Mouse (Mus musculus): Measurements from ENCODE around the gene Inpp5d. TPM values are rescaled to one million over a fixed set of nuclear protein-coding genes. Genes with fewer than 3 reads are reported as not detected.
A peak's percentile ranks its signal among the peaks of the same experiment; 100 is the strongest.

Inpp5d gene
- polyA plus RNA-seq (2015; fragmentation: Nextera tagmentation; extraction: Ambion mirVana), result 3.2 and 3.5 TPM in 2 replicates

DNA sequence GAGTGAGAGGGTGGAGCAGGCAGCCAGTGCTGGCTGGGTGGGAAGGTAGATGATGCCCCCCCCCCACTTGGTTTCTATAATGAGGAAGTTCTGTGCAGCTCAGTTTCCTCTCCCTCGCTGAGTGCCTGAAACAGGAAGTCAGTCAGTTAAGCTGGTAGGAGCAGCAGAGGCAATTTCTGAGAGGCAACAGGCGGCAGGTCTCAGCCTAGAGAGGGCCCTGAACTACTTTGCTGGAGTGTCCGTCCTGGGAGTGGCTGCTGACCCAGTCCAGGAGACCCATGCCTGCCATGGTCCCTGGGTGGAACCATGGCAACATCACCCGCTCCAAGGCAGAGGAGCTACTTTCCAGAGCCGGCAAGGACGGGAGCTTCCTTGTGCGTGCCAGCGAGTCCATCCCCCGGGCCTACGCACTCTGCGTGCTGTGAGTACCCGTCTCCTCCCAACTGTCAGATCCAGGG is at the start of gene Inpp5d:
TSS of gene Inpp5d (plus strand) at position 102 of the 458 bp plus-strand sequence.
- H3K4me3 ChIP-seq, result no peak within 1 kb of the TSS
- H3K36me3 ChIP-seq (ENCODE audit: poor library complexity, severe bottlenecking), result no peaks in the 10 kb centered on the region
- 86% methylated on average over 12 of the region's 12 CpGs for WGBS
- no peak within 1 kb of the TSS for H3K27ac ChIP-seq
- H3K4me2 ChIP-seq, result no peak within 1 kb of the TSS
- ATAC-seq, result no peak
- H3K4me1 ChIP-seq, result no peaks in the 10 kb centered on the region
- H3K9ac ChIP-seq, result no peak within 1 kb of the TSS
- no peaks in the 10 kb centered on the region for H3K9me3 ChIP-seq (replicated peaks)
- H3K27me3 ChIP-seq, result no peaks in the 10 kb centered on the region

DNA sequence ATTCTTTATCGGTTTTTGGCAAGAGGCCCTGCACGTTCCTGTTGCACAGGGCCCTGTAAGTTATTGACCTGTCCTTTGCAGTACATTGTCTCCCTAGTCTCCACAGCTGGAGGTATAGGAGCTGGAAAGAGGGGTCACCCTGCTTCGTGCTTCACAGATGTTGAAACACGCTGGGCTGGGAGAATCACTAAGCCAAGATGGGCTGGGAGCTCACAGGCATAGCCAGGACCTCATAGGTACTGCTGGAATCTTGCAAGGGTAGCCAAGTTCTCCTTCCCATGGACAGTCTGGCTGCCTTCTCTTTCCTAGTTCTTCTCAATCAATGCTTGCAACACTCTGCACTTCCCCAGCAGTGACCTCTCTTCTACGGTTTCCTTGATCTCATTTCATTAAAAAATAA is 46.9 kb upstream of the Inpp5d start:
- H3K9ac ChIP-seq, result no peak overlapping the region
- peaks cover 18% of the 10 kb centered on the region for H3K4me1 ChIP-seq
- 86% methylated on average over 5 of the region's 5 CpGs for WGBS

DNA sequence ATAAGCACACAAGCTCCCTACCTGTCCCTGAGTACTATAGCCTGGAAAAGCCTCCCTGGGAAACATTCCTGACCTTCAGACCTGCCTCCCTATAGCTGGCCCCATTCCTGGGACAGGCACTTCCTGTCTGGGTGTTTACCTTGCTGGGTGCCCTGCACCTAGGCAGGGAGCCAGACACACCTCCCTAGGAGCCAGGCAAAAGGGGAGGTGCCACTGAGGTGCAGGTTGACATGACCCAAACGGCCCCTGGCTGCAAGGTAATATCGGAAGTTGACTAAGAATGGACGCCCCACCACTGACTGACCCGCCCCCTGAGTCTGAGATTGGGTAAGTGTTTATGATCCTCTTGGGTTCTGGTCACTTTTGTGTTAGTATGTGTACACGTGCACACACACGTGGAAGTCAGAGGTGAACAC is 46.3 kb upstream of the Inpp5d start, which contains the start of gene Ngef:
TSS of gene Ngef (minus strand) at position 71 of the 416 bp plus-strand sequence.
- Histone ChIP-seq H3K27ac (peak within 1 kb of the TSS; percentile 46; the same call in 1 of the 2 replicates), H3K9me3 (replicated peaks) (no peaks in the 10 kb centered on the region; the same call in 1 of the 2 replicates), H3K4me3 (no peak within 1 kb of the TSS), H3K9ac (no peak within 1 kb of the TSS), H3K4me2 (no peak within 1 kb of the TSS), H3K36me3 (ENCODE audit: poor library complexity, severe bottlenecking) (no peaks in the 10 kb centered on the region), H3K27me3 (no peaks in the 10 kb centered on the region), H3K4me1 (peaks cover 18% of the 10 kb centered on the region)
- ATAC-seq, result peak; percentile 59
- 83% methylated on average over 6 of the region's 6 CpGs for WGBS

More for the DNA sequence above, 46.9 kb upstream of the Inpp5d start:
- H3K27me3 ChIP-seq, result no peaks in the 10 kb centered on the region
- H3K4me3 ChIP-seq, result no peak overlapping the region
- no peak overlapping the region for H3K4me2 ChIP-seq
- ATAC-seq, result no peak
- H3K36me3 ChIP-seq (ENCODE audit: poor library complexity, severe bottlenecking), result no peaks in the 10 kb centered on the region
- no peak overlapping the region for H3K27ac ChIP-seq
- no peaks in the 10 kb centered on the region; the same call in 1 of the 2 replicates for H3K9me3 ChIP-seq (replicated peaks)

DNA sequence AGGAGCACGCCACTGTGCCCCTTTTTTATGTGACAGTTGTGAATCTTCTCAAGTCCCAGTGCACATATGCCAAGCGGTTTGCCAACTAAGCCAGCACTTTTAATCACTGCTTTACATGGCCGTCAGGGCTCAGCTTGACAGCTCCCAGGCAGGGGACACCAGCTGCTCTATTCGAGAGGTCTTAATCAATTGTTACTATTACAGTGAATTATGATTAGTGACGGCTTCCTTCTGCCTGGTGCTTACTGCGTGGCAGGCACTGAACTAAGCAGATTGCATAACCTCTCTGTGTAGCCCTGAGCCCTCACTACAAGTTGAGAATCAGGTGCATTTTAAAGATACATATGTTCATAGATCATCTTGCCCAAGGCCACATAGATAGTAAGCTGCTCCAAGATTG is 45.8 kb upstream of the Inpp5d start:
- ATAC-seq, result peak; percentile 92
- peaks cover 18% of the 10 kb centered on the region for H3K4me1 ChIP-seq
- H3K36me3 ChIP-seq (ENCODE audit: poor library complexity, severe bottlenecking), result no peaks in the 10 kb centered on the region
- no peak overlapping the region for H3K4me3 ChIP-seq
- peak overlapping the region; percentile 46; the same call in 1 of the 2 replicates for H3K27ac ChIP-seq
- 27% methylated on average over 6 of the region's 6 CpGs for WGBS
- no peak overlapping the region for H3K9ac ChIP-seq
- no peaks in the 10 kb centered on the region for H3K27me3 ChIP-seq
- no peak overlapping the region for H3K4me2 ChIP-seq
- no peaks in the 10 kb centered on the region for H3K9me3 ChIP-seq (replicated peaks)

DNA sequence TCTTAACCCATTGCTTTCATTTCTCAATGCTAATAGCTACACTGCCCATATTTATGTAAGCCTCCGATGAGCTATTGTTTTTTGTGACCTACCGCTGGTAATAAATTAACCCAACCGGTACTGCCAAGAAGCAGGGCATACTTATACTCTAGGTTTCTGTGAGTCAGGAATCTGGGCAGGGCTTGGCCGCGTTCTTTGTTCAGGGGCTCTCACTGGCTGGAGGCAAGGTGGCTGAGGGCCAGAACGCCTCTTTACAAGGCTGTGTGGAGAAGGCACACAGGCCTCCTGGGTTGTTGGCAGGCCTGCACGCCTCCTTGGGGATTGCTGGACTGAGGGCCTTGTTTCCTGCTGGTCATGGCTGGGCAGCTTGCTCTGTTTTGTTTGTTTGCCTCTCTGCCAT is 45.3 kb upstream of the Inpp5d start:
- no peaks in the 10 kb centered on the region for H3K9me3 ChIP-seq (replicated peaks)
- 57% methylated on average over 7 of the region's 7 CpGs for WGBS
- H3K27ac ChIP-seq, result peak overlapping the region; percentile 46; the same call in 1 of the 2 replicates
- peaks cover 18% of the 10 kb centered on the region for H3K4me1 ChIP-seq
- no peak overlapping the region for H3K4me3 ChIP-seq
- peak; percentile 87 for ATAC-seq
- no peaks in the 10 kb centered on the region for H3K36me3 ChIP-seq (ENCODE audit: poor library complexity, severe bottlenecking)
- no peaks in the 10 kb centered on the region for H3K27me3 ChIP-seq
- H3K9ac ChIP-seq, result no peak overlapping the region
- H3K4me2 ChIP-seq, result no peak overlapping the region

DNA sequence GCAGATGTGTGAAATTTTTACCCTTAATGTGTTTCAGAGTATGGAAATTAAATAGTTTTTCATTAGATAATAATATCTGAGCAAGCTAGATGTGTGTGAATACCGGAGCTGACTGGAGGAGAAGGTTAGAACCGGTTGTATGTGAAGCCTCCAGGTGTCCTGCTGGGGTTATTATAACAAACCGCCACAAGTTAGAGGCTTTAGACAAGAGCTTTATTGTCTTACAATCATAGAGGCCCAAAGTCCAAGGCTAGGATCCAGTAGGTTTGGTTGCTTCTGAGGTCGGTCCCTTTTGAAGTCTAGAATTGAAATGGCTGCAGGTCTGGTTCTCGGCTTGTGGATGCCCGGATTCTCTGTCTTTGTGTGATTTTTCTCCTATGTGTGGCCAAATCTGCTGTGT is 41.1 kb upstream of the Inpp5d start:
- no peak for ATAC-seq
- no peak overlapping the region for H3K27ac ChIP-seq
- no peaks in the 10 kb centered on the region for H3K9me3 ChIP-seq (replicated peaks)
- H3K36me3 ChIP-seq (ENCODE audit: poor library complexity, severe bottlenecking), result no peaks in the 10 kb centered on the region
- H3K4me2 ChIP-seq, result no peak overlapping the region
- H3K4me1 ChIP-seq, result peaks cover 15% of the 10 kb centered on the region
- no peaks in the 10 kb centered on the region for H3K27me3 ChIP-seq
- H3K4me3 ChIP-seq, result no peak overlapping the region
- no peak overlapping the region for H3K9ac ChIP-seq
- 84% methylated on average over 6 of the region's 6 CpGs for WGBS

DNA sequence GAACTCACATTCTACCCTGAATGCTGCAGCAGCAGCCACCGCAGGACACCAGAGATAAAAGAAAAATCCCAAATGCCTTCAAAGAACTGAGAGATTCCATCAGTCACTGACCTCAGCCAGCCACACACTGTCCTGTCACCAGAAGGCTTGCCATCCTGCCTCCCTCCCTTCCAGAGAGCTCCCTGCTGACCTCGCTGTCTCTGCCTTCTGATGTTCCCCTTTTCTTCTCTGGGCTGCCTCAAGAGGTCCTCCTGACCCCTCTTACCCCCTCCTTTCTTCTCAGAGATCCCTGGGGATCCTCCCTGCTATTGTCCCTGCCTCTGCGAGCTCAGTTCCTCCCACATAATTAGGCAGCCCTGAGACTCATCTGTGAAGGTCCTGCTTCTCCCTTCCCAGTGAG is 39.3 kb upstream of the Inpp5d start:
- WGBS, result 3% methylated on average over 3 of the region's 3 CpGs
- H3K9me3 ChIP-seq (replicated peaks), result no peaks in the 10 kb centered on the region
- H3K27ac ChIP-seq, result no peak overlapping the region
- no peaks in the 10 kb centered on the region for H3K36me3 ChIP-seq (ENCODE audit: poor library complexity, severe bottlenecking)
- peak; percentile 33; the same call in 1 of the 2 replicates for ATAC-seq
- no peak overlapping the region for H3K4me2 ChIP-seq
- H3K4me1 ChIP-seq, result no peaks in the 10 kb centered on the region
- H3K27me3 ChIP-seq, result no peaks in the 10 kb centered on the region
- no peak overlapping the region for H3K4me3 ChIP-seq
- no peak overlapping the region for H3K9ac ChIP-seq

DNA sequence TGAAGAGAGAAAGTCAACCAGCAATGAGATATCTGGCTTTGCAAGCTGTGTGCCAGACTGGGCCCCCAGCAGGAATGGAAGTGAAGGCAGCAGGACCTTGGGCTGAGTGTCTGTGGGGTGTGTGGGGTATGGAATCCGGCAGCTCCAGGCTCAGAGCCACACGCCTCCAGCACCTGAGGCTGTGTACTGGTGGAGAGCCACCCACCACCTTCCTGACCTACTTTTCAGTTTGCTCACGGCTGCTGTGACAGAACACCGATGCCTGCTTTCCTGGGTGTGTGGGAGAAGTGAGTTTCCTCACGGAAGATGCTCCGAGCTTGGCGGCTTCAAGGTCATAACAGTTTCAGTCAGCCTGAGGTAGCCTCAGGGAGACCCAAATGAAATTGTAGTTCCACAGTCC is 30.9 kb upstream of the Inpp5d start:
- Histone ChIP-seq H3K27ac (no peak overlapping the region), H3K36me3 (ENCODE audit: poor library complexity, severe bottlenecking) (no peaks in the 10 kb centered on the region), H3K9me3 (replicated peaks) (no peaks in the 10 kb centered on the region), H3K27me3 (no peaks in the 10 kb centered on the region), H3K9ac (no peak overlapping the region), H3K4me3 (no peak overlapping the region), H3K4me2 (no peak overlapping the region), H3K4me1 (no peaks in the 10 kb centered on the region)
- ATAC-seq, result no peak
- WGBS, result 91% methylated on average over 7 of the region's 7 CpGs

DNA sequence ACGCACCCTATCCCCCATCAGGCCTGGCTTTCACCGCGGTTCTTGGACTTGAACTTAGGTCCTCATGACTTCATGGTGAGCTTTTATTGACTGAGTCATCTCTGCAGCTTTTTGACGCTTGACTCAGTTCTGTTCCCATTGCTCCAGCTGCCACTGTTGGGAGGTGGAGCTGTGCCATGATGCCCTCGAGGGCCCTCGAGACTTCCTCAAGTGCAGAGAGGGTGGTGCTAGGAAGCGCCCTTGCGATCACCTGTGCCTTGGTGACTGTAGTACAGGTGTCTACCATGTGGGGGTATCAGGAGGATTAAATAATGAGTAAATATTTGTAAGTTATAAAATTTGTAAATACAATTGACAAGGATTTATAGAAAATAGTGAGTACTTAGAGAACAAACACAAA is 30.1 kb upstream of the Inpp5d start:
- no peaks in the 10 kb centered on the region for H3K36me3 ChIP-seq (ENCODE audit: poor library complexity, severe bottlenecking)
- H3K9me3 ChIP-seq (replicated peaks), result no peaks in the 10 kb centered on the region
- no peak for ATAC-seq
- H3K27ac ChIP-seq, result no peak overlapping the region
- no peak overlapping the region for H3K4me2 ChIP-seq
- H3K27me3 ChIP-seq, result no peaks in the 10 kb centered on the region
- no peaks in the 10 kb centered on the region for H3K4me1 ChIP-seq
- no peak overlapping the region for H3K4me3 ChIP-seq
- 90% methylated on average over 8 of the region's 8 CpGs for WGBS
- H3K9ac ChIP-seq, result no peak overlapping the region

DNA sequence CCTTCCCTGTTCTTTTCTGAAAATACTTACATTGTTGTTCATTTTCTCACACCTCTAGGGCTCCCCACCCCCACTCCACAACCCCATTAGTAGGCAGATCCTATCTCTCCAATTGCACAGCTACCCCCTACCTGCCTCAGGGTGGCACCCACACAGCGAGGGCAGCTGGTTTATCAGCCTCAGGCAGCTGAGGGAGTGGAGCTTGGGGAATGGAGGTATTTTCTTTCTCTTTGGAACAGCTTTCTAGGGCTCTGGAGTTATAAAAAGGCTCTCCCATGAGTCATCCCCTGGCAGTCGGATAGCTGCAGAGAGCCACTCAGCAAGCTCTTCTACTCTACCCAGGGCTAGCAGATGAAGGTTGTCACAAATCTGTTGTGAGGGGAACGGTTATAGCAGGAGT is 25.9 kb upstream of the Inpp5d start:
- no peaks in the 10 kb centered on the region for H3K27me3 ChIP-seq
- H3K4me2 ChIP-seq, result no peak overlapping the region
- no peaks in the 10 kb centered on the region for H3K36me3 ChIP-seq (ENCODE audit: poor library complexity, severe bottlenecking)
- no peak overlapping the region for H3K4me3 ChIP-seq
- H3K9ac ChIP-seq, result no peak overlapping the region
- no peaks in the 10 kb centered on the region for H3K4me1 ChIP-seq
- no peaks in the 10 kb centered on the region for H3K9me3 ChIP-seq (replicated peaks)
- WGBS, result 83% methylated on average over 3 of the region's 3 CpGs
- H3K27ac ChIP-seq, result no peak overlapping the region
- ATAC-seq, result no peak

DNA sequence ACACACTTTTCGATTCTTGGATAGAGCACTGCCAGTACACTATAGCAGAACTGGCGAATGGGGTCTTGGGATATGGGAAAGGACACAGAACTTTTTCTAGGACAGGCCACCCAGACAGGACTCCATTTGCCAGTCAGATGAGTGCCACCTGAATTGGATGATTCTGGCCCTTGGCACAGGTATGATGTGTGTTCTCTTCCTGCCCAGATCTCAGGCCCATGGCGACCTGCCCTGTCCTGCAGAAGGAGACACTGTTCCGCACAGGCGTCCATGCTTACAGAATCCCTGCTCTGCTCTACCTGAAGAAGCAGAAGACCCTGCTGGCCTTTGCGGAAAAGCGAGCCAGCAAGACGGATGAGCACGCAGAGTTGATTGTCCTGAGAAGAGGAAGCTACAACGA is 25.4 kb upstream of the Inpp5d start:
- Histone ChIP-seq H3K27ac (no peak overlapping the region), H3K4me3 (no peak overlapping the region), H3K27me3 (no peaks in the 10 kb centered on the region), H3K4me1 (no peaks in the 10 kb centered on the region), H3K4me2 (no peak overlapping the region), H3K9ac (no peak overlapping the region), H3K9me3 (replicated peaks) (no peaks in the 10 kb centered on the region), H3K36me3 (ENCODE audit: poor library complexity, severe bottlenecking) (no peaks in the 10 kb centered on the region)
- ATAC-seq, result no peak
- WGBS, result 94% methylated on average over 10 of the region's 10 CpGs

DNA sequence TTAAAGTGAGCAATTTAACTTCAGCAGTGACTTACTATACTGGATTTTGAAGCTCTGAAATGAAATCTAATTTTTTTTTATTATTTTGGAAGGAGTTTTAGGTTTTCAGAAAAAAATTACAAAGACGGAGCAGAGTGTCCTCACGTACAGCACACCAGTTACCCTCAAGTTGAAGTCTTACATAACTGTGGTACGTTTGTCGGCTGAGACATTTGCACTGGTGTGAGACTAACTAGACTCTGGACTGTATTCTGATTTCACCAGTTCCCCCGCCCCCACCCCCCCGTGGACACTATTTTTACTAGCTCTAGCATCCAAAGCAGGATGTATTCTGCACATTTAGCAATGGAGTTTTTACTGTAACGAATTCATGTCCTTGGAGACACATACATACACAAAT is 19.6 kb upstream of the Inpp5d start:
- no peaks in the 10 kb centered on the region for H3K27me3 ChIP-seq
- ATAC-seq, result no peak
- H3K36me3 ChIP-seq (ENCODE audit: poor library complexity, severe bottlenecking), result no peaks in the 10 kb centered on the region
- no peak overlapping the region for H3K4me2 ChIP-seq
- 0 out of 2 replicates have a peak, but pooled peaks cover 4% of the 10 kb centered on the region for H3K4me1 ChIP-seq
- WGBS, result 84% methylated on average over 7 of the region's 7 CpGs
- no peak overlapping the region for H3K4me3 ChIP-seq
- H3K9ac ChIP-seq, result no peak overlapping the region
- H3K27ac ChIP-seq, result no peak overlapping the region
- H3K9me3 ChIP-seq (replicated peaks), result no peaks in the 10 kb centered on the region

DNA sequence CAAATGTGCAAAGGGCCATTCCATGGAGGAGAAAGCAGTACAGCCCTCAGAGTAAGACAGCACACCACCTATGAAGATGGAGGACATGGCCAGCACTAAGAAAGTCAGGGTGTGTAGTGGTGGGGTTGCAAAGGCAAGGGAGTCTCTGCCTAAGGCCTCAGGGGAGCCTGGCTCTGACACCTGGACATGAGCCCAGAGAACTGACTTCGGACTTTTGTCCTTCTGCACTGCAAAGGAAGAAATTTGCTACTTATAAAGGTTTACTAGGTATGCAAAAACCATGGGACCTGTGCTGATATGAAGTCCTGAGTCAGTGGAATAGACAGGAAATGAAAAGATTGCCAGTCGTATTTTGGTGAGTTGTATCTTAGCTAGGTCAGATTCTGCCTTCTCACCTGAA is 18.3 kb upstream of the Inpp5d start:
- no peak for ATAC-seq
- Histone ChIP-seq H3K27ac (no peak overlapping the region), H3K27me3 (no peaks in the 10 kb centered on the region), H3K9ac (no peak overlapping the region), H3K4me1 (0 out of 2 replicates have a peak, but pooled peaks cover 4% of the 10 kb centered on the region), H3K4me2 (no peak overlapping the region), H3K9me3 (replicated peaks) (no peaks in the 10 kb centered on the region), H3K4me3 (no peak overlapping the region), H3K36me3 (ENCODE audit: poor library complexity, severe bottlenecking) (no peaks in the 10 kb centered on the region)
- WGBS, result 78% methylated on average over 2 of the region's 2 CpGs
